Mouse (Mus musculus) gastrocnemius, postnatal 14 days (tissue): ENCODE measurements at regions not wholly inside any gene's neighbourhood (a gene's known extent, or its start where the extent isn't known, plus 50 kb on each side); places are given as distances from the start of the nearest gene placed in this dataset.
A peak's percentile ranks its signal among the peaks of the same experiment; 100 is the strongest.

Experiments used
- DNase-seq: peaks from one replicate; pipeline ENCODE4 v3.0.0; 2021; ENCODE audit warnings: mixed read lengths
- intact Hi-C: fragments of 180-260 bp; cut with DNase I; formaldehyde crosslinking; loops from one replicate; pipeline ENCODE4 v1.15.1; 2025; ENCODE audit warnings: low total_unique reads

GRCm38 (mm10) chr9:41700683-41701082, 423.4 kb downstream of the Sorl1 start:
- intact Hi-C loops = no loop called here
- DNase-seq = no peak

- intact Hi-C loops = no loop called here
- no peak for DNase-seq
Measured at GRCm38 (mm10) chr9:41699031-41699430, 425.1 kb downstream of the Sorl1 start.

- no peak for DNase-seq
- intact Hi-C loops = no loop called here
Measured at GRCm38 (mm10) chr9:41697611-41698467, 426.3 kb downstream of the Sorl1 start.

- intact Hi-C loops = no loop called here
- no peak for DNase-seq
Measured at GRCm38 (mm10) chr9:41697160-41697559, 426.9 kb downstream of the Sorl1 start.

GRCm38 (mm10) chr9:41682911-41683310, 441.2 kb downstream of the Sorl1 start:
- intact Hi-C loops = no loop called here
- no peak for DNase-seq

- intact Hi-C loops = no loop called here
- DNase-seq = no peak
Measured at GRCm38 (mm10) chr9:41675656-41676055, 448.4 kb downstream of the Sorl1 start.

GRCm38 (mm10) chr9:41672958-41673357, 451.1 kb downstream of the Sorl1 start:
- intact Hi-C loops = no loop called here
- no peak for DNase-seq

- intact Hi-C loops = no loop called here
- DNase-seq = no peak
Measured at GRCm38 (mm10) chr9:41668741-41669140, 455.4 kb downstream of the Sorl1 start.

GRCm38 (mm10) chr9:41665000-41665685, 459.0 kb downstream of the Sorl1 start:
- peak; percentile 50 for DNase-seq
- intact Hi-C loops = no loop called here

- no peak for DNase-seq
- intact Hi-C loops = no loop called here
Measured at GRCm38 (mm10) chr9:41660576-41660975, 463.5 kb downstream of the Sorl1 start.

- no peak for DNase-seq
- intact Hi-C loops = no loop called here
Measured at GRCm38 (mm10) chr9:41660011-41660410, 464.1 kb downstream of the Sorl1 start.

- intact Hi-C loops = no loop called here
- no peak for DNase-seq
Measured at GRCm38 (mm10) chr9:41631564-41632205, 470.2 kb upstream of the Ubash3b start.

GRCm38 (mm10) chr9:41621341-41621740, 459.8 kb upstream of the Ubash3b start:
- intact Hi-C loops = no loop called here
- DNase-seq = no peak

- no peak for DNase-seq
- intact Hi-C loops = no loop called here
Measured at GRCm38 (mm10) chr9:41614002-41614401, 452.5 kb upstream of the Ubash3b start.

- no peak for DNase-seq
Measured at GRCm38 (mm10) chr9:41612802-41613550, 451.5 kb upstream of the Ubash3b start.

GRCm38 (mm10) chr9:41612452-41612795, 450.9 kb upstream of the Ubash3b start:
- intact Hi-C loops = no loop called here

More at GRCm38 (mm10) chr9:41612802-41613550, 451.5 kb upstream of the Ubash3b start:
- intact Hi-C loops = no loop called here

GRCm38 (mm10) chr9:41611534-41612451, 450.3 kb upstream of the Ubash3b start:
- intact Hi-C loops = no loop called here
- peak; percentile 17 for DNase-seq

More at GRCm38 (mm10) chr9:41612452-41612795, 450.9 kb upstream of the Ubash3b start:
- DNase-seq = no peak

- no peak for DNase-seq
- intact Hi-C loops = no loop called here
Measured at GRCm38 (mm10) chr9:41610347-41610746, 448.9 kb upstream of the Ubash3b start.

- no peak for DNase-seq
- intact Hi-C loops = no loop called here
Measured at GRCm38 (mm10) chr9:41606136-41606535, 444.6 kb upstream of the Ubash3b start.
